Mouse (Mus musculus) liver, embryonic 14.5 days (tissue): ENCODE data around the gene Nrxn2.

Experiments
- CTCF ChIP-seq: IDR thresholded peaks from 2 replicates; pipeline ENCODE4 v1.5.1; 2016; ENCODE audit warnings: antibody characterized with exemption, low read depth, control low read depth
- EP300 ChIP-seq: IDR thresholded peaks from 2 replicates; pipeline ENCODE4 v1.6.1; 2016; ENCODE audit warnings: antibody characterized with exemption, low read depth

DNA sequence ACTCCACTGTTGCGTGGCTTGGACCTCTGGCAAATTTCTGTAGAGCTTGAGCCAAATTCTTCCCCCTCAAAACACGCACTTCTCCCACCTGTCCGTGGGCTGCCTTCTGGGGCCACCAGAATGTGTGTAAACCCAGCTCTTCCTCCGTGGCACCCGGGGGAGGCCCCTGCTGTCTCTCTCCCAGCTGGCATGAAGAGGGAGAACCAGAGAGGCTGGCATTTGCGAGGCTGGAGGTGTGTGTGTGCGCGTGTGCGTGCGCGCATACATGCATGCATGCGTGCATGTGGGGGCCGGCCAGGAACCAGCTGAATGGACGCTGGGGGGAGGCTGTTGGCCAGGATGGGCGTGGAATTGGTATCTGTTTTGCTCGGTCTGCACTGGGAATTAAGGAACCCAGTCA is 4.7 kb downstream of the Nrxn2 start:
- no peak for TF ChIP-seq CTCF
- no peak for TF ChIP-seq EP300
